Mouse (Mus musculus): ENCODE measurements around the gene Dnajc22. TPM values are rescaled to one million over a fixed set of nuclear protein-coding genes. Genes with fewer than 3 reads are reported as not detected.

Gene Dnajc22
- polyA plus RNA-seq, 1 experiment from 2014 or later: 18.6 TPM

DNA sequence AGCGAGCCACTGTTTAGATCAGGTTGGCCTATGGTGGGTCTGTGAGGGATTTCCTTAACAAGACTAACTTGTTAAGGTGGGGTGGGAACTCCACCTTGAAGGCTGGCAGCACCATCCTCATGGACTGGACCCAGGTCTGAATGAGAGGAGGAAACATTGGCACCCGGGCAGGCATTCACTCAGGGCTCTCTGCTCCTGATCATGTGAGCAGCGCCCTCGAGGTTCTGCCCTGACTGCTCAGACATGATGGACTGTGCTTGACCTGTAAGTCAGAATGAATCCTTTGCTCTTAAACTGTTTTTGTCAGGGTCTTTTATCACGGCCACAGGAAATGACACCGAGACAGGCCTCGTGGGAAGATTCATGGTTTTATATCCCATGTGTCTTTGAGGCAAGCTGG lies 12.3 kb downstream of the Dnajc22 start:
- H3K4me2 ChIP-seq: no peak overlapping the region
- H3K27ac ChIP-seq: no peak overlapping the region
- no peaks in the 10 kb centered on the region for H3K9me3 ChIP-seq
- ATAC-seq (ENCODE audit: insufficient read depth, low FRiP score, low read depth): no peak
- H3K27me3 ChIP-seq (replicated peaks): no peaks in the 10 kb centered on the region
- H3K4me3 ChIP-seq (replicated peaks): no peak overlapping the region
- H3K9ac ChIP-seq: no peak overlapping the region
- 37% methylated on average over 7 of the region's 7 CpGs for WGBS
- no peaks in the 10 kb centered on the region for H3K36me3 ChIP-seq
- H3K4me1 ChIP-seq: no peaks in the 10 kb centered on the region

DNA sequence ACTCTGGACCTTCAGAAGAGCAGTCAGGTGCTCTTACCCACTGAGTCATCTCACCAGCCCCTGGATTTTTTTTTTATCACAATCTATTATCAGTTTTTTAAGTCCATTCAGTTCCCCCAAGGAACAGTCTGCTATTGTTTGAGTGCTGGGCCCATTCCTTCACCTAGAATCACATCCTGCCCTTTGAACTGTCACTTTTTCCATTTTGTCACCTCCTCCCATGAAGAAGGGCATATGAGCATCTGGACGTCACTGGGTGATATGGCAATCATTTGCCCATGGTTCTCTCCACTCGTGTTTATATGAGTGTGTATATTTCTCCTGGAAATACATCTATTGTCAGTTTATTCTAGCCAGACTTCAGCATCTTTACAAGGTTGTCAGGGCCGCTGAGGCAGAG lies 14.9 kb downstream of the Dnajc22 start:
- no peak for ATAC-seq (ENCODE audit: insufficient read depth, low FRiP score, low read depth)
- no peak overlapping the region for H3K4me2 ChIP-seq
- 71% methylated on average over 3 of the region's 3 CpGs for WGBS

DNA sequence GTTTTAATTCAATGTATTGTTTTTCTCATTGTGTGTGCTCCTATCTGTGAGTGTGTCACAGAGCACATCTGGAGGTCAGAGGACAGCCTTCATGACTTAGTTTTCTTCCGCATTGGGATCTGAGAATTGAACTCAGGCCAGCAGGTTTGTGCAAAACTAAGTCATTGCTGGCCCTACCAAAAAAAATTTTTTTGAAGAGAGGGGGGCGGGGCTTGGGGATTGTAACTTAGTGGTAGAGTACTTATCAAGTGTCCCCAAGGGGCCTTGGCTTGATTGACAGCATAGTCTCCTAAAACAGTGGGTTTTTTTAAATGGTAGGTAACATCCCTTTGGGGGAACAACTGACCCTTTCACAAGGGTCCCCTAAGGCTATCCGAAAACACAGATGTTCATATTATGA lies 18.2 kb downstream of the Dnajc22 start:
- H3K27ac ChIP-seq: no peak overlapping the region
- no peak for ATAC-seq (ENCODE audit: insufficient read depth, low FRiP score, low read depth)
- no peaks in the 10 kb centered on the region for H3K36me3 ChIP-seq
- 79% methylated on average over 3 of the region's 3 CpGs for WGBS
- H3K9me3 ChIP-seq: no peaks in the 10 kb centered on the region
- H3K27me3 ChIP-seq (replicated peaks): no peaks in the 10 kb centered on the region
- H3K9ac ChIP-seq: no peak overlapping the region
- H3K4me3 ChIP-seq (replicated peaks): no peak overlapping the region
- H3K4me2 ChIP-seq: no peak overlapping the region
- no peaks in the 10 kb centered on the region for H3K4me1 ChIP-seq

More for the DNA sequence above, 14.9 kb downstream of the Dnajc22 start:
- no peaks in the 10 kb centered on the region for H3K36me3 ChIP-seq
- no peak overlapping the region for H3K4me3 ChIP-seq (replicated peaks)
- no peaks in the 10 kb centered on the region for H3K9me3 ChIP-seq
- H3K4me1 ChIP-seq: no peaks in the 10 kb centered on the region
- H3K27ac ChIP-seq: no peak overlapping the region
- no peaks in the 10 kb centered on the region for H3K27me3 ChIP-seq (replicated peaks)
- no peak overlapping the region for H3K9ac ChIP-seq

DNA sequence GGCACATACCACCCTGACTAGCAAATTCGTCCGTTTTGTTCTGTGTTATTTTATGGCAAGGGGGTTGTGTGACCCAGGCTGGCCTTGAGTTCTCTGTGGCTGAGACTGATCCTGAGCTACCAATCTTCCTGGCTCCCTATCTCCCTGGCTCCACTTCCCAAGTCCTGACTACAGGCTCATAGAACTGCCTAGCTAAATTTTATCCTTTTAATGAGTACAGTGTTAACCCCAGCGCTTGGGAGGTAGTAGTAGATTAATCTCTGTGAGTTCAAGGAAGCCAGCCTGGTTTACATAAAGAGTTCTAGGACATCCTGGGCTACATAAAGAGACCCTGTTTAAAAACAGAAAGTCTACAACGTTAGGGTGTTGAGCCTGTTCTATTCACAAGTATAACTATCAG lies 18.8 kb downstream of the Dnajc22 start:
- no peak overlapping the region for H3K4me3 ChIP-seq (replicated peaks)
- H3K36me3 ChIP-seq: no peaks in the 10 kb centered on the region
- H3K9ac ChIP-seq: no peak overlapping the region
- no peak for ATAC-seq (ENCODE audit: insufficient read depth, low FRiP score, low read depth)
- H3K9me3 ChIP-seq: no peaks in the 10 kb centered on the region
- no peak overlapping the region for H3K4me2 ChIP-seq
- no peaks in the 10 kb centered on the region for H3K4me1 ChIP-seq
- 51% methylated on average over 4 of the region's 4 CpGs for WGBS
- no peaks in the 10 kb centered on the region for H3K27me3 ChIP-seq (replicated peaks)
- no peak overlapping the region for H3K27ac ChIP-seq

DNA sequence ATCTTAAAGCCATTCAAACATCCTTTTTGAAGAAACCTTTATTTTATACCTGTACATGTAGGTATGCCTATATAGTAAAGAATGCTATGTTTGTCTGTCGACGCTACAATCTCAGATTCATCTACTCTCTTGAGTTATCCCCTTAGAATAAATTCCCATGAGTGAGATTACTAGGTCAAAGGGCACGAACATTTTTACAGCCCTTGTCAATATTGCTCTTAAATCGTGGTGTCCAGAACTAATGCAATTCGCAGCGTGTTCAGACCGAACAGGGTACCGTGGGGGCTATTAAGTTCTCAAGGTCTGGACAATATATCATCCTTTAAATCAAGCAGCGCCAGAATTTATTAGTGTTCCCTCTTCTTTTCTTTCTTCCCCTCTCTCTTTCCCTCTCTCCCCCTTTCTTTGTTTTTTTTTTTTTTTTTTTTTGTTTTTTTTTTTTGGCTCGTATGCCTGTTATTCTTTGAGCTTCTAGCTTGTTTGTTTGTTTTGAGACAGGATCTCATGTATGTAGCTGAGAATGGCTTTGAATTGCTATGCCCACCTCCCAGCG lies 19.9 kb downstream of the Dnajc22 start:
- ATAC-seq (ENCODE audit: insufficient read depth, low FRiP score, low read depth): no peak
- no peaks in the 10 kb centered on the region for H3K27me3 ChIP-seq (replicated peaks)
- no peaks in the 10 kb centered on the region for H3K4me1 ChIP-seq
- 54% methylated on average over 11 of the region's 11 CpGs for WGBS
- no peak overlapping the region for H3K4me3 ChIP-seq (replicated peaks)
- peak overlapping the region; percentile 19; the same call in 1 of the 2 replicates for H3K4me2 ChIP-seq
- H3K9me3 ChIP-seq: no peaks in the 10 kb centered on the region
- H3K27ac ChIP-seq: no peak overlapping the region
- H3K36me3 ChIP-seq: no peaks in the 10 kb centered on the region
- H3K9ac ChIP-seq: no peak overlapping the region

DNA sequence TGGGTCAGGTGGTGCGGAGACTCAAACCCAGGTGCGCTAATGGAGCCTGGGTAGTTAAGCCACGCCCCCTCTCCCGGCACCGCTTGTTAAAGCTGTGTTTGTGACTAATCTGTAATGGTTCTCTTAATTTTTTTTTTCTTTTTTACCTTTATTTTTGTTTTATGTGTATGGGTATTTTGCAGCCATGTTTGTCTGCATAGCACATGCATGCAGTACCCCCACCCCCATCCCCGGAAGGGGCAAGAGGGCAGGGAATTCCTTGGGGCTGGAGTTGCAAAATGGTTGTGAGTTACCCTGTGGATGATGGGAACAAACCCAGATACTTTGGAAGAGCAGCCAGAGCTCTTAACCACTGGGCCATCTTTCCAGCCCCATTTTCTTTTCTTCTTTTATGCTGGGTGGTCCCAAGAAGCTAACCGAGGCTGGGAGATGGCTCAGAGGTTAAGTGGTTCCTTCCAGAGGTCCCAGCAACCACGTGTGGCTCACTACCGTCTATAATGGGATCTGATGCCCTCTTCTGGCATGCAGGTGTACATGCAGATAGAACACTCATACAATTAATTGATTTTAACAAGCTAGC lies 20.5 kb downstream of the Dnajc22 start:
- no peak for ATAC-seq (ENCODE audit: insufficient read depth, low FRiP score, low read depth)
- no peak overlapping the region for H3K9ac ChIP-seq
- H3K4me2 ChIP-seq: peak overlapping the region; percentile 19; the same call in 1 of the 2 replicates
- H3K4me1 ChIP-seq: no peaks in the 10 kb centered on the region
- no peaks in the 10 kb centered on the region for H3K36me3 ChIP-seq
- H3K27me3 ChIP-seq (replicated peaks): no peaks in the 10 kb centered on the region
- H3K27ac ChIP-seq: no peak overlapping the region
- no peaks in the 10 kb centered on the region for H3K9me3 ChIP-seq
- no peak overlapping the region for H3K4me3 ChIP-seq (replicated peaks)
- 8% methylated on average over 9 of the region's 9 CpGs for WGBS

DNA sequence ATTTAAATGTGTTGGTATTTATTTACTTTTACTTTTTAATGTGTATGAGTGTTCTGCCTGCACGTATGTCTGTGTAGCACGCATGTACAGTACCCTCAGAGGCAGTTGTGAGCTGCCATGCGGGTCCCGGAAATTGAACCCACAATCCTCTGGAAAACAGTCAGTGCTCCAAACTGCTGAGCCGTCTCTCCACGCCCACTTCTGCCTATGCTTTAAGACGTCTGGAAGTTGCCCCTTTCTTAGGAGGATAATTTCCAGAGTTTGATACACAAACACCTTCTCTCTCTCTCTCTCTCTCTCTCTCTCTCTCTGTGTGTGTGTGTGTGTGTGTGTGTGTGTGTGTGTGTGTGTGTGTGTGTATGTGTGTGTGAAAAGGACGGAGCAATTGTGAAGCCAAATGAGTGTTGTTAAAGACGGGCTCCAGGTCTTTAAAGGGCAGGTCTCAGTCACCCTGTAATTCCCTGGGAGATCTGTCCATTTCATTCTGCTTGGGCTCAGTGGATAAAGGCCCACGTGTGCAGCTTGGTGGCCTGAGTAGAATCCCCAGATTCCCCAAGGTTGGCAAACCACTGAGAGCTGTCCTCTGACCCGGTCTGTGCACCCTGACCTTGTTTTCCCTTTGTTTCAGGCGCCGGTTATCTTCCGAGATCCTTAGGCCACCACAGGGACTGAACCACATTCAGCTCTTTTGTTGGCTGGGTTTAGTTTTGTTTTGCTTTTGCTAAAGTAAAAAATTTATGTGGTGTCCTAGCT lies 21.5 kb downstream of the Dnajc22 start:
- WGBS: 47% methylated on average over 14 of the region's 14 CpGs
- no peaks in the 10 kb centered on the region for H3K27me3 ChIP-seq (replicated peaks)
- no peaks in the 10 kb centered on the region for H3K9me3 ChIP-seq
- H3K4me2 ChIP-seq: no peak overlapping the region
- no peak overlapping the region for H3K9ac ChIP-seq
- H3K36me3 ChIP-seq: no peaks in the 10 kb centered on the region
- 0 out of 2 replicates have a peak overlapping the region, but pooled peaks have one; percentile 32 for H3K27ac ChIP-seq
- H3K4me3 ChIP-seq (replicated peaks): no peak overlapping the region
- ATAC-seq (ENCODE audit: insufficient read depth, low FRiP score, low read depth): no peak
- no peaks in the 10 kb centered on the region for H3K4me1 ChIP-seq

DNA sequence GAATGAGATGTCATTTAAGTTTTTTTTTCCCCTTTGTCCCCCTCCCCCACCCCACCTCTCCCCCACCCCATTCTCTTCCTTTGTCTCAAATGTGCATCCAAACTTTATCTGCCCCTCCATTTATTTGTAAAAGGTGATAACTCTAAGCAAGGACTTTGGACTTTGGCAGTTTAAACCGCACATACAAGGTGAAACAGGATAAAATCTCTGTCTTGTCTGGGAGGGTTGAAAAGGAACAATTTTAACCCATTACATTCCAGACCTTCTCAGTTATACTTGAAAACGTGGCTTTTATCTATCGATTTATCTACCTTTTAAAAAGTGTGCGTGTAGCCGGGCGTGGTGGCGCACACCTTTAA lies 22.1 kb downstream of the Dnajc22 start:
- H3K4me1 ChIP-seq: no peaks in the 10 kb centered on the region
- no peak overlapping the region for H3K27ac ChIP-seq
- no peaks in the 10 kb centered on the region for H3K27me3 ChIP-seq (replicated peaks)
- H3K36me3 ChIP-seq: no peaks in the 10 kb centered on the region
- H3K9ac ChIP-seq: no peak overlapping the region
- no peaks in the 10 kb centered on the region for H3K9me3 ChIP-seq
- H3K4me2 ChIP-seq: no peak overlapping the region
- WGBS: 70% methylated on average over 7 of the region's 7 CpGs
- no peak for ATAC-seq (ENCODE audit: insufficient read depth, low FRiP score, low read depth)
- H3K4me3 ChIP-seq (replicated peaks): no peak overlapping the region

DNA sequence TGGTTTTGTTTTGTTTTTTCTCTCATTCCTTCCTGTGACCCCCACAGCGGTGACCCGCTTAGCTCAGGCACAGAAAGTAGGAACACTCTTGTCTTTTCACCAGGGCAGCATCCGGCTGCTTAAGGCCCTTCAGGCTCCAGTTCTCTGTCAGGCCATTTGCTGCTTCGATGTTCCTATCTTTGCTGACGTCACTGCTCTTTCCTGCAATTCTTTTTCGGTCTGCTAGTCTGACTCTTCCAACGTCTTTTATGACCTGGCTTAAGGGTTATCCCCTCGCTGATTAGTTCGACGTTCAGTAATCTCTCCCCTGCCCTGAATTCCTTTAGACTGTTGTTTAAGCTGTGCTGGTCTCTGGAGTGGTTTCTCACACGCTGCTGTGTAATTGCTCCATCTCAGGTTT lies 23.6 kb downstream of the Dnajc22 start:
- no peaks in the 10 kb centered on the region for H3K4me1 ChIP-seq

DNA sequence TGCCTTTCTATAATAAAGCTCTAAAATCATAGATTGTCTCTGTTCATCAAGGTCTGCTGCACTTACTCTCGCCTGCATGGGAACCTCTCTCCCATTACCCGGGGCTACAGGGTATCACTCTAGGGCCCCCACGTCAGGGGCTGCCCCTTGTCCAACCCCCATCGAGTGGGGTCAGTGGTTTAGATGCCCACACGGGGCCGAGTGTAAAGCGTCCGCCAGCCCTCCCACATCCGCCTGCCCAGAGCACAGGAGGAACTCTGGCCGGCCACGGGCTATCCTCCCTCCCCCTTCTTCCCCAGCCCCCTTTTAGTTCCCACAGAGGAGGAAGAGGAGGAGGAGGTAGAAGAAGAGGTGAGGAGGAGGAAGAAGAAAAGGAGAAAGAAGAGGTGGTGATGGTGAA lies 27.8 kb downstream of the Dnajc22 start:
- ATAC-seq (ENCODE audit: insufficient read depth, low FRiP score, low read depth): no peak
- H3K4me2 ChIP-seq: no peak overlapping the region

More for the DNA sequence above, 23.6 kb downstream of the Dnajc22 start:
- no peak overlapping the region for H3K27ac ChIP-seq
- H3K9me3 ChIP-seq: no peaks in the 10 kb centered on the region
- H3K27me3 ChIP-seq (replicated peaks): no peaks in the 10 kb centered on the region
- H3K9ac ChIP-seq: no peak overlapping the region
- H3K4me3 ChIP-seq (replicated peaks): no peak overlapping the region
- no peak for ATAC-seq (ENCODE audit: insufficient read depth, low FRiP score, low read depth)
- no peaks in the 10 kb centered on the region for H3K36me3 ChIP-seq
- 37% methylated on average over 11 of the region's 11 CpGs for WGBS
- H3K4me2 ChIP-seq: no peak overlapping the region

DNA sequence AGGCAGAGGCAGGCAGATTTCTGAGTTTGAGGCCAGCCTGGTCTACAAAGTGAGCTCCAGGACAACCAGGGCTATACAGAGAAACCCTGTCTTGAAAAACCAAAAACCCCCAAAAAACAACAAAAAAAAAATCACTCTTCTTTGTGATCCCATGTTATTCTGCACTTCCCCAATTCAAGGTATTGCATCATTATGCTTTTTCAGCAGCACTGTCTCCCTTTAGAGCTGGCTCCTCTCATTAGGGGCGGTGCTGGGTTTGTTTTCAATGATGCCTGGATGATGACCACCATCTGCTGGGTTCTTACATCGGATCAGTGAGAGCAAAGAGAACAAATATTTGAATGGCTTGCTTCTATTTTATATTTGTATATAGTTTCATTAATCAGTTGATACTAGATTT lies 29.7 kb downstream of the Dnajc22 start:
- H3K36me3 ChIP-seq: no peaks in the 10 kb centered on the region
- H3K27me3 ChIP-seq (replicated peaks): no peaks in the 10 kb centered on the region
- no peak for ATAC-seq (ENCODE audit: insufficient read depth, low FRiP score, low read depth)
- H3K27ac ChIP-seq: no peak overlapping the region
- no peak overlapping the region for H3K9ac ChIP-seq
- H3K4me2 ChIP-seq: no peak overlapping the region
- H3K4me3 ChIP-seq (replicated peaks): no peak overlapping the region
- H3K4me1 ChIP-seq: no peaks in the 10 kb centered on the region
- 44% methylated on average over 2 of the region's 2 CpGs for WGBS
- H3K9me3 ChIP-seq: no peaks in the 10 kb centered on the region

More for the DNA sequence above, 27.8 kb downstream of the Dnajc22 start:
- Histone ChIP-seq H3K27me3 (replicated peaks) (no peaks in the 10 kb centered on the region), H3K9me3 (no peaks in the 10 kb centered on the region), H3K27ac (no peak overlapping the region), H3K9ac (no peak overlapping the region), H3K4me3 (replicated peaks) (no peak overlapping the region), H3K36me3 (no peaks in the 10 kb centered on the region), H3K4me1 (no peaks in the 10 kb centered on the region)
- 11% methylated on average over 11 of the region's 11 CpGs for WGBS

DNA sequence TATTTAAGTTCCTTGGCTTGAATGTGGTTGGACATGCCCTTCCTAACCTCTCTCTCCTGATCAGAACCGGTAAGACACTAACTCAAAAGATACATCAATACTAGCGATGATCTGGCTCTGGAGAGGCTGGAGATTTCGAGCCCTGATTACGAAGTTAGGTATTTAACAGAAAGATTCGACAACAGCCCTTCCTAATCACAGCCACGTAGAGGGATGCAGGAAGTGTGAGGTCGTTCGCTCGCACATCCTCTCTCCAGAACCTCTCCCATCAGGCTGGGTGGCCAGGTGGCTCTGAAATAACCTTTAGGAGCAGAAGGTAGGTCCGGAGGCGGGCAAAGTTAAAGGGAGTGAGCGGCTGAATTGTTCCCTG lies 32.7 kb downstream of the Dnajc22 start, which contains the start of gene Spats2:
Gene Spats2 (plus strand): TSS at position 206 of the 370 bp plus-strand sequence.
- Histone ChIP-seq H3K9ac (peak within 1 kb of the TSS; percentile 84), H3K27me3 (replicated peaks) (no peaks in the 10 kb centered on the region), H3K4me3 (replicated peaks) (peak within 1 kb of the TSS; percentile 87), H3K36me3 (no peaks in the 10 kb centered on the region), H3K4me1 (peaks cover 20% of the 10 kb centered on the region), H3K9me3 (no peaks in the 10 kb centered on the region), H3K27ac (peak within 1 kb of the TSS; percentile 95), H3K4me2 (peak within 1 kb of the TSS; percentile 64)
- WGBS: 1% methylated on average over 12 of the region's 12 CpGs
- no peak for ATAC-seq (ENCODE audit: insufficient read depth, low FRiP score, low read depth)

Measured in stomach, embryonic 15.5 days (tissue).